Mouse (Mus musculus) heart, postnatal 0 days (tissue): Measurements from ENCODE around the gene Wipf2.
"Not testable (repeated sequence)": the region's sequence is repeated elsewhere in the genome, so short reads cannot be mapped to it uniquely, and the experiment has no call there.

Experiments
- CTCF ChIP-seq: IDR thresholded peaks from 2 replicates; pipeline ENCODE4 v1.5.1; 2016; ENCODE audit warnings: antibody characterized with exemption, control low read depth, low read depth
- EP300 ChIP-seq: IDR thresholded peaks from 2 replicates; pipeline ENCODE4 v1.6.1; 2016; ENCODE audit warnings: antibody characterized with exemption, low read depth

GRCm38 (mm10) chr11:98921813-98922212 is 58.4 kb downstream of the Wipf2 start:
- TF ChIP-seq CTCF: peak; percentile 61
- TF ChIP-seq EP300: not testable (repeated sequence)
